Mouse (Mus musculus): ENCODE data around the gene Meis1. TPM values are rescaled to one million over a fixed set of nuclear protein-coding genes. Genes with fewer than 3 reads are reported as not detected.

The Meis1 gene
- polyA plus RNA-seq, 1 experiment from 2014 or later: 189 TPM

DNA sequence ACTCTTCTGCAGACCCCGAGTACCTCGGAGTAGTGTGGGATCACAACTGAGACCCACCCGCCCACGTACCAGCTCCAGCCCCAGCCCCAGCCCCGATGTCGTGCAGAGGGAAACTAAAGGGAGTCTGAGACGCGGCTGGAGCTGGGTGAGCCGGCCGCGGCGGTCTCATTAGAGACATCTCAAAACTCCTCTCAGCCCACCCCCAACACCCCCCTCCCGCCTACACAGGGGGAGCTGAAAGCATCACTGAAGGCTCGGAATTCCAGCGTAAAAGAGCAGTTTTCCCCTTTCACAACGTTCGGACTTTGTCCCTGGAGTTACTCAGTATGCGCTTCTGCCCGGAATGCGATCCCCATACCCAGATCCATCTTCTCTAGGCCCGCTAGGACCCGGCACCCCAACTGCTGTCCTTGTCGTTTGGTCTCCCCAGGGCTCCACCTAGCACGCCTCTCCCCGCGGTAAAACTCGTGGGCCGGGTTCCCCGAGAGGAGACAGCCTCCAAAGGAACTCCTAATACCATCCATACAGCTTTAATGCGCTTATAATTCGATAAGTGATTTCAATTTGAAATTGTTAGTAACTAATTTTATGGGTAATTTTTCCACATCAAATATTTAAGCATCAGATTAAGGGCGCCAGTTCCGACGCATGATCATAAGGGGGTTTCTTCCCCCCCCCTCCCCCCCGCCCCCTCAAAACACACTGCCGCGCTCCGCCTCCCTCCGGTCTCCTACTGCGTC, 141.7 kb downstream of the Meis1 start:
- Histone ChIP-seq H3K27me3 (ENCODE audit: control insufficient read depth, insufficient read depth, low read length) (no peaks in the 10 kb centered on the region), H3K9me3 (ENCODE audit: control insufficient read depth, low read length) (no peaks in the 10 kb centered on the region), H3K4me1 (ENCODE audit: control insufficient read depth, insufficient read depth, low read length) (peaks cover 51% of the 10 kb centered on the region), H3K4me3 (ENCODE audit: low read depth, low read length) (peak overlapping the region; percentile 36), H3K27ac (ENCODE audit: low read depth, low read length) (peak overlapping the region; percentile 97), H3K4me2 (ENCODE audit: low read depth) (peak overlapping the region; percentile 67), H3K9ac (ENCODE audit: low read length) (peak overlapping the region; percentile 59), H3K36me3 (ENCODE audit: control insufficient read depth, insufficient read depth, low read length) (no peaks in the 10 kb centered on the region)
- peak; percentile 73 for DNase-seq (ENCODE audit: low spot score)
- under 1% methylated on average over 40 of the region's 40 CpGs for WGBS
- peak; percentile 10 for ATAC-seq (ENCODE audit: insufficient read depth, low FRiP score, low TSS enrichment)

DNA sequence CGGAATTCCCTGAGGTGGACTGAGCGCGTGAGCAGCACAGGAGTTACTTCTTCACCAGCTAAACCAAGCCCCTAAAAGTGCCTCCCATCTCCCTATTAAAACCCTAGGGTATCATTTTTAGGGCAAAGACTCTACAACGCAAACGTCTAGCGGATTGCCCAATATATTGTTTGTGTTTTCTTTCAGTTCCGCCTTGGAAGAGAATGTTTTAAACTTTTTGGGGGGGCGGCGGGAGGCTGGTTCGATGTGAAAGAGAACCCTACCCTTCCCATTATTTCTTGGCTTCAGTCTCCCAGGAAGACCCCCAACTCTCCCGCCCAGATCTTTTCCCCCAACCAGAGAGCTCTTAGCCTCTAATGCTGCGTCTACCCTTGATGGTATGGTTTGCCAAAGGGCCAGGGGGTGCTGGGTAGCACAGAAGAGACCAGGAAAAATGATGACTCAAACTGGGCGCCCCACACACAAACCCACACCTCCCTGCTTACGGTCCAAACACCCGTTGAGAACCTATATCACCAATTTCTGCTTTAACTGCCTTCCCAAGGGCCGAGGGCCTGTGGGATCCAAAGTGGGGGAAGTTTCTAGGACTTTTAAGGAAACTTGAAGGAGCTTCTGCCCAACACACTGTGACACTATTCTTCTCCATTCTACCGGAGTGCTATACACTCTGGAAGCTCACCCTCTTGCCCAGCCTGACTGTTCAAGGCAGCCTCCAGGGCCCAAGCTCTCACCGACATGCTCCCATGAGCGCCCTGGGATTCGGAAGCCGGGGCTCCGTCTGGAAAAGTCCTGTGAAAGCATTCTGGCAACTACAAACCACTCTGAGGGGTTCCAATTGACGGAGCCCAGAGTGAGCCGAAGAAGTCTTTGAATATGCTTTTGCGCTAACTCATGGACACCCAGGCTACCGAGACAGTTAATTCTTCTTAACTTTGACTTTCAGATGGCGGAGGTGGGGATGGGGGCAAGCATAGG, 142.6 kb downstream of the Meis1 start:
- Histone ChIP-seq H3K36me3 (ENCODE audit: control insufficient read depth, insufficient read depth, low read length) (no peaks in the 10 kb centered on the region), H3K9me3 (ENCODE audit: control insufficient read depth, low read length) (no peaks in the 10 kb centered on the region), H3K4me3 (ENCODE audit: low read depth, low read length) (peak overlapping the region; percentile 36), H3K4me2 (ENCODE audit: low read depth) (peak overlapping the region; percentile 67), H3K4me1 (ENCODE audit: control insufficient read depth, insufficient read depth, low read length) (peaks cover 46% of the 10 kb centered on the region), H3K27ac (ENCODE audit: low read depth, low read length) (peak overlapping the region; percentile 97), H3K27me3 (ENCODE audit: control insufficient read depth, insufficient read depth, low read length) (no peaks in the 10 kb centered on the region), H3K9ac (ENCODE audit: low read length) (peak overlapping the region; percentile 59)
- ATAC-seq (ENCODE audit: insufficient read depth, low FRiP score, low TSS enrichment): no peak
- 5% methylated on average over 27 of the region's 27 CpGs for whole genome bisulfite sequencing
- peak; percentile 53 for DNase-seq (ENCODE audit: low spot score)

DNA sequence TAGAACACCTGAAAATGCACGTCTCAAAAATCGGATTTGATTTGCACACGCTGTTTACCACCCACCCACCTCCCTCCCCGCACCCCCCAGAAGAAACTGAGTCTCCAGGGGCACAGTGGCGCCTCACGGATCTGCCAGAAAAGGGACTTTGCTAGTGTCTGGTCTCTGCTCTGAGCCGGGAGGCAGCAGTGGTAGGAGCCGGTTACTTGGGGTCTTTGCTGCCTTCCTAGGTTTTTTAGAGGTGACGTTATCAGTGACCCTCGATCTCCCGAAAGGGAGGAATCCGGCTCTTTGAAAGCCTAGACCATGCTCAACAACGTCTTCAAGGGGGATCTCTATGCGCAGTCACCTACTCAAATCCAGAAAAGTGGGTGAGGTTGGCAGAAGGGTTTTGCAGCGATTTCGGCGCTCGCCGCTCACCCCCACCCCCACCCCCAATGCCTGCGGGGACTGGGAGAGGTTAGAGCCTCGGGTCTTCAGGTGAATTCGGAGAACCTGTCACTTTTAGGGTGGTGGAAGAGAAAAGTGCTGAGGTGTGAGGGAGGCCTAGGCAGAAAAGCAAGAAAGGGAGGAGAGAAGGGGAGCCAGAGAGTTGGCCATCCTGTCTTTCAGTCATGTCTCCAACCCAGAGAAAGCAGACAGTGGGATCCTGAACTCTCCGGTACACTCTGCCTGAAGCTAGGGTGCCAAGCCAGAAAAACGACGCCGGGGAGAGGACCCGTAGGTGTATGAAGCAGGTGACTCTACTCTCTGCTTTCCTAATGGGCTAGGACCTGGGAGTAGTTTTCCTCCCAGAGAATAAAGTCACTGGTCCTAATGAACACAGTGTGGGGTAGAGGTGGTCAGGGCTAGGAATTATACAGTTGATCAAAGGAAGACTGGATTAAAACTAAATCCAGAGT, 143.5 kb downstream of the Meis1 start:
- Histone ChIP-seq H3K27ac (ENCODE audit: low read depth, low read length) (peak overlapping the region; percentile 97), H3K4me2 (ENCODE audit: low read depth) (peak overlapping the region; percentile 67), H3K4me3 (ENCODE audit: low read depth, low read length) (peak overlapping the region; percentile 36), H3K4me1 (ENCODE audit: control insufficient read depth, insufficient read depth, low read length) (peaks cover 38% of the 10 kb centered on the region), H3K9me3 (ENCODE audit: control insufficient read depth, low read length) (no peaks in the 10 kb centered on the region), H3K27me3 (ENCODE audit: control insufficient read depth, insufficient read depth, low read length) (no peaks in the 10 kb centered on the region), H3K36me3 (ENCODE audit: control insufficient read depth, insufficient read depth, low read length) (no peaks in the 10 kb centered on the region), H3K9ac (ENCODE audit: low read length) (peak overlapping the region; percentile 59)
- ATAC-seq (ENCODE audit: insufficient read depth, low FRiP score, low TSS enrichment): no peak
- WGBS: under 1% methylated on average over 27 of the region's 27 CpGs
- DNase-seq (ENCODE audit: low spot score): peak; percentile 54

- H3K4me2 ChIP-seq (ENCODE audit: low read depth): peak overlapping the region; percentile 67
- H3K27me3 ChIP-seq (ENCODE audit: control insufficient read depth, insufficient read depth, low read length): no peaks in the 10 kb centered on the region
- ATAC-seq (ENCODE audit: insufficient read depth, low FRiP score, low TSS enrichment) (peak; percentile 22), DNase-seq (ENCODE audit: low spot score) (peak; percentile 80)
- no peaks in the 10 kb centered on the region for H3K36me3 ChIP-seq (ENCODE audit: control insufficient read depth, insufficient read depth, low read length)
- peak overlapping the region; percentile 36 for H3K4me3 ChIP-seq (ENCODE audit: low read depth, low read length)
- under 1% methylated on average over 18 of the region's 18 CpGs for WGBS
- H3K9me3 ChIP-seq (ENCODE audit: control insufficient read depth, low read length): no peaks in the 10 kb centered on the region
- peak overlapping the region; percentile 97 for H3K27ac ChIP-seq (ENCODE audit: low read depth, low read length)
- H3K9ac ChIP-seq (ENCODE audit: low read length): peak overlapping the region; percentile 59
- peaks cover 37% of the 10 kb centered on the region for H3K4me1 ChIP-seq (ENCODE audit: control insufficient read depth, insufficient read depth, low read length)
These were observed 144.3 kb downstream of the Meis1 start for GRCm38 (mm10) chr11:18874278-18875000.

DNA sequence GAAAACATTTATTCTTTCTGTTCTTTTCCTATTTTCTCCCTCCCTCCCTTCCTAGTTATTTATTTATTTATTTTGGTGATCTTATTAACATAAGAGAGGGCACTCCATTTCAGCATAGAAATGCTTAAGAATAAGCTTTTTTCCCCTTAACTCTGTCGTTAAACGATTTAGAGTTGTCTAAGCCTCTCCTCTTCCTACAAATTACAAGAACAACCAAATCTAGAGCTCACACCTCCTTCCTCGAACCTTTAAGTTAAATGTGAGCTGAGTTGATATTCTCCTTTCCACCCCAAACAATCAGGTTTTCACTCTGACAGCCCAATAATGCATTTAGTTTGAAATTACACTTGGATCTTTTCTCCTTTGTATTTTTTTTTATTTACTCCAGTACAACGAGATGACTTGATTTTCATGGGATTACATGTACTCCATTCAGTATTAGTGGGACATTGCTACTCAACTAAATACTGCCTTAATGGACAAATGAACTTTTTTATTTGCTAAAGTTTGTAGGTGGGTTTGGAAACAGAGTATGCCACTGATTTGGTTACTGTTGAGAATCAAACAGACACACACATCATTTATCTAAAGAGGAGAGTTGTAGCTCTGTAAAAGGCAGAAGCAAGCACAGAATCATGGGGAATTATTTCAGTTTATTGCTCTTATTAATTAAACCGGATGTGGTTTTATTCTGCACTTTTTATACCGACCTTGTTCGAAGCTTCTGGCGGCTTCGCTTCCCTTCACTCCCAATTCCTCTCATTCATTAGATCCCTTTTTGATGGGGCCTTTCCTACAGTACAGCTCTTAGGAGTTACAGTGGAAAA, 145.1 kb downstream of the Meis1 start:
- no peaks in the 10 kb centered on the region for H3K36me3 ChIP-seq (ENCODE audit: control insufficient read depth, insufficient read depth, low read length)
- peak overlapping the region; percentile 49 for H3K9ac ChIP-seq (ENCODE audit: low read length)
- H3K27ac ChIP-seq (ENCODE audit: low read depth, low read length): peak overlapping the region; percentile 97
- H3K4me1 ChIP-seq (ENCODE audit: control insufficient read depth, insufficient read depth, low read length): peaks cover 38% of the 10 kb centered on the region
- DNase-seq (ENCODE audit: low spot score) (no peak), ATAC-seq (ENCODE audit: insufficient read depth, low FRiP score, low TSS enrichment) (no peak)
- peak overlapping the region; percentile 13; the same call in 1 of the 2 replicates for H3K4me3 ChIP-seq (ENCODE audit: low read depth, low read length)
- H3K27me3 ChIP-seq (ENCODE audit: control insufficient read depth, insufficient read depth, low read length): no peaks in the 10 kb centered on the region
- no peaks in the 10 kb centered on the region for H3K9me3 ChIP-seq (ENCODE audit: control insufficient read depth, low read length)
- peak overlapping the region; percentile 67 for H3K4me2 ChIP-seq (ENCODE audit: low read depth)
- 3% methylated on average over 9 of the region's 9 CpGs for WGBS

DNA sequence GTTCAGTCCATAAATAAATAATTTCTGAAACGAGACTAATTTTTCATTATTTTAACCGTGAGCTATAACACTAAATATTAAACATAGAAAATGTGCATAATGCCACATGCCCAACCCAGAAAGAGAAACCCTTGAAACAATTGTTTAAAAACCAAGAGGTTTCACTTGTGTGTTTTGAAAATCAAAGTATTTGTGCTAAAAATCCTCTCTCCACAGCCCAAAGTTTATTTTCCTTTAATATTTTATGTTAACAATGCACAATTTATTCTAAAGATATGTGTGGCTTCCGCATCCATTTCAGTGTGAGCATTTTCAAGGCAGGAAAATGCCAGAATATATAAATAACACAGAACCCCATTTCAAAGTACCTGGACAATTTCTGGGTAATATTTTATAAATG, 146.0 kb downstream of the Meis1 start:
- 14% methylated on average over 3 of the region's 3 CpGs for WGBS
- Histone ChIP-seq H3K9ac (ENCODE audit: low read length) (no peak overlapping the region), H3K9me3 (ENCODE audit: control insufficient read depth, low read length) (no peaks in the 10 kb centered on the region), H3K27ac (ENCODE audit: low read depth, low read length) (no peak overlapping the region), H3K36me3 (ENCODE audit: control insufficient read depth, insufficient read depth, low read length) (no peaks in the 10 kb centered on the region), H3K4me3 (ENCODE audit: low read depth, low read length) (no peak overlapping the region), H3K4me1 (ENCODE audit: control insufficient read depth, insufficient read depth, low read length) (peaks cover 38% of the 10 kb centered on the region), H3K4me2 (ENCODE audit: low read depth) (peak overlapping the region; percentile 97; the same call in 1 of the 2 replicates), H3K27me3 (ENCODE audit: control insufficient read depth, insufficient read depth, low read length) (no peaks in the 10 kb centered on the region)
- ATAC-seq (ENCODE audit: insufficient read depth, low FRiP score, low TSS enrichment) (no peak), DNase-seq (ENCODE audit: low spot score) (no peak)

DNA sequence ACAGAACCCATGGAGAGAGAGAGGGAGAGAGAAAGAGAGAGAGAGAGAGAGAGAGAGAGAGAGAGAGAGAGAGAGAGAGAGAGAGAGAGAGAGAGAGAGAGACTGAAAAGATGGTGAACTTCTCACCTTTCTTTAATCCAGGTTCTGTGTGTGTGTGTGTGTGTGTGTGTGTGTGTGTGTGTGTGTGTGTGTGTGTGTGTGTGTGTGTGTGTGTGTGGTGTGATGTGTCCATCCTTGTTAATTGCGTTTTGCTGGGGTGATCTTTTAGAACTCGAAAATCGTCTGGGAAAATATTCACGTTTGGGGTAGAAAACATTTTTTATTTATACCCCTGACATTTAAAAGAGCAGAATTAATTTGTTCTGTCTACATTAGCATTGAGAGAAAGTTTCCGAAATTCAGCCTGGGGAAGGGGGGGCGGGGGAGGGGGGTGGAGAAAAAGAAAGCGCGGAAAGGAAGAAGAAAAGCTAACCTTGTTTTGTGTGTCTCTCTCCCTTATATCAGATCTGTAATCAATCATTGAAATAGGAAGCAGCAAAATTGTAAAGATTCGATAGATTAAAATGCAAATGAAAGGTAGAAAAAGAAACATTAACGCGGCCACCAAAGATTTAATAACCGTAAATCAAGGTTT, 146.6 kb downstream of the Meis1 start:
- WGBS: 2% methylated on average over 12 of the region's 12 CpGs
- H3K9me3 ChIP-seq (ENCODE audit: control insufficient read depth, low read length): no peaks in the 10 kb centered on the region
- H3K27me3 ChIP-seq (ENCODE audit: control insufficient read depth, insufficient read depth, low read length): no peaks in the 10 kb centered on the region
- no peak for ATAC-seq (ENCODE audit: insufficient read depth, low FRiP score, low TSS enrichment)
- H3K36me3 ChIP-seq (ENCODE audit: control insufficient read depth, insufficient read depth, low read length): no peaks in the 10 kb centered on the region
- H3K9ac ChIP-seq (ENCODE audit: low read length): peak overlapping the region; percentile 89
- H3K4me3 ChIP-seq (ENCODE audit: low read depth, low read length): peak overlapping the region; percentile 50
- DNase-seq (ENCODE audit: low spot score): no peak
- peak overlapping the region; percentile 96 for H3K27ac ChIP-seq (ENCODE audit: low read depth, low read length)
- peak overlapping the region; percentile 97 for H3K4me2 ChIP-seq (ENCODE audit: low read depth)
- H3K4me1 ChIP-seq (ENCODE audit: control insufficient read depth, insufficient read depth, low read length): peaks cover 41% of the 10 kb centered on the region
